Mouse (Mus musculus): ENCODE results near the gene Gm9837.

The Gm9837 gene

DNA sequence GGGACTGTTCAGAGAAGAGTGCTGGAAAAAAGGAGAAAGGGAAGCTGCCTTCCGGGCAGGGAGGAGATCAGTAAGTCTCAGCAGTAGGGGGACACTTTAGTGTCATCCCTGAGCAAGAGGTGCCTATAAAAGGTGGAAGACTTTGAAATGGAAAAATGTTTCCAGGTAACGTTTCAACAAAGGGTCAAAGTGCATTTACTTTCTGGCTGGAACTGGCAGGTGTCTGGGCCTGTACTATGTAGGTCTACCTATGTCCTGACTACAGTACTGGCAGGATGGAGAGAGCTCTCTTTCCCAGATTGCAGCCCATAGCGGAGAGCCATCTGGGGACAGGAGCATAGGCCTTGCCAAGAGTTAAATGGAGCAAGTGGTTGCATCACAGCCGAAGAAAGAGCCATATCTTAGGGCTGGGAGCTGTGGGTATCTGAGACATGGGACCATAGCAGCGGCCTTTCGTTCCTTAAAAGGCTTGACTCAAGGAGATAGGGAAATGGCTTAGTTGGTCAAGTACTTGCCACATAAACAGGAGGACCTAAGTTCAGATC, 44.5 kb downstream of the Gm9837 start:
- no peak for DNase-seq (ENCODE audit: extremely low read depth, low read depth)

DNA sequence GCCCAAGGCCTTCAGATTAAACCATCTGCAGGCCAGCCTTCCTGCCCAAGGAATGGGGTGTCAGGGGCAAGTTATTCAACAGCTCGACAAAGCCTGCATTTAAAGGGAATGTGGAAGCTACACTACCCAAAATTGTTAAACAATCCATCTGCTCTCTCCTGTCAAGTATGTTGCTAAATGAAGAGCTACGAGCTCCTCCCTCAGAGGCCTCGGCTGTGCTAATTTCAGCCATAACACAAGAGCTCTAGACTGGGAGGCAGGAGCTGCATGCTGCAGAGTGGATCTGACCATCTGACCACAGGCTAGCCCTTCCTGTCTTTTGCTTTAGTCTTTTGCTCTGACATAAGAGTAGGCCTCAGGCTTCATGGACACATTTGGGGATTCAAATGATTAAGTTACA, 45.0 kb downstream of the Gm9837 start:
- no peak for DNase-seq (ENCODE audit: extremely low read depth, low read depth)

DNA sequence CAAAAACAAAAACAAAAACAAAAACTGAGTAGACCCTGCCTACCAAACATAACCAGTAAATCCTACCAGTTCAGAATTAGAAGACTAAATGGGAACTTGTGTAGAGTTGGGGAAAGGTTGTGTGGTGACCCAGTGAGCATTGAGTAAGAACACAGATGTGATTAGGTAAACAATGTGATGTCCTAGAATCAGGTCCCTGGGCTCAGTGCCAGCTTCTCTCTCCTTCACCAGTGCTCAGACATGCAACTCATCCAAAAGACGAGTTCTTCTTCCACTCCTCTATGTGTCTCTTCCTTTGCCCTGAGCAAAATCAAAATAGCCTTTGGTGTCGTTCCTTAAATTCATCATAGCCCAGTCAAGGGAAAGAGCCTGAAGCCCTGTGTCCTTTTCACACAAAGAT, 45.5 kb downstream of the Gm9837 start:
- no peak for DNase-seq (ENCODE audit: extremely low read depth, low read depth)

DNA sequence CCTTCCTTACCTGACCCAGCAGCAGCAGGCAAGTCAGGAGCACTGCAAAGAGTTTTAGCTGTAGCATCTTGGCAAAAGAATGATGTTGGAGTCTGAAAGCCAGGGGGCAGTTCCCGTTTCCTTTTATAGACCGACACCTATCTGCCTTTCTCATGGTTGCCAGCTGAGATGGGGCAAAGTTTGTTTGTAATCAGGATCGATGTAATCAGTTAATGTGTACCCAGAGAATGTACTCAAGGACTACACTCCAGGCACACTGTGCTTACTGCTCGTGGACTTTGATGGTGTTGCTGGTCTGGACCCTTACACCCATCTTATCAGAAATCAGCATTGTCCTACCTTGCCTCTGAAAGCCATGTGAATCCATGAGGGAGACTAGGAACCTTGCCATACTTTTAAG, 47.2 kb downstream of the Gm9837 start, which contains the start of gene Leap2:
TSS of gene Leap2 (minus strand) at position 135 of the 400 bp plus-strand sequence.
- DNase-seq (ENCODE audit: extremely low read depth, low read depth): no peak

Measured in MEL-GATA-1-ER (cell line).